Mouse (Mus musculus) skeletal muscle tissue, adult 2 months (tissue): ENCODE data around the gene Camk2g.

Experiments
- DNase-seq: peaks from one replicate; pipeline ENCODE4 v3.0.0-alpha.2; 2012; ENCODE audit warnings: low read depth, low spot score

Gene Camk2g

GRCm38 (mm10) chr14:20785231-20785630 is 8.7 kb downstream of the Camk2g start:
- DNase-seq = no peak

- DNase-seq = no peak
These were observed 9.2 kb downstream of the Camk2g start for GRCm38 (mm10) chr14:20784708-20785107.

- no peak for DNase-seq
These were observed 10.4 kb downstream of the Camk2g start for GRCm38 (mm10) chr14:20783526-20783925.

GRCm38 (mm10) chr14:20782860-20783259 is 11.0 kb downstream of the Camk2g start:
- no peak for DNase-seq

- DNase-seq = no peak
These were observed 13.7 kb downstream of the Camk2g start for GRCm38 (mm10) chr14:20780217-20780616.

- DNase-seq = no peak
These were observed 15.4 kb downstream of the Camk2g start for GRCm38 (mm10) chr14:20778496-20778895.

- no peak for DNase-seq
These were observed 18.2 kb downstream of the Camk2g start for GRCm38 (mm10) chr14:20775661-20776060.

GRCm38 (mm10) chr14:20773410-20773809 is 20.5 kb downstream of the Camk2g start:
- DNase-seq = peak; percentile 58

- DNase-seq = no peak
These were observed 21.1 kb downstream of the Camk2g start for GRCm38 (mm10) chr14:20772808-20773207.

- DNase-seq = no peak
These were observed 21.9 kb downstream of the Camk2g start for GRCm38 (mm10) chr14:20771941-20772340.

GRCm38 (mm10) chr14:20768581-20768980 is 25.3 kb downstream of the Camk2g start:
- DNase-seq = no peak

- no peak for DNase-seq
These were observed 26.0 kb downstream of the Camk2g start for GRCm38 (mm10) chr14:20767936-20768335.

GRCm38 (mm10) chr14:20765642-20766258 is 28.1 kb downstream of the Camk2g start:
- peak; percentile 80 for DNase-seq

GRCm38 (mm10) chr14:20764942-20765341 is 28.9 kb downstream of the Camk2g start:
- no peak for DNase-seq

- DNase-seq = no peak
These were observed 35.0 kb downstream of the Camk2g start for GRCm38 (mm10) chr14:20758768-20759435.

- no peak for DNase-seq
These were observed 36.4 kb downstream of the Camk2g start for GRCm38 (mm10) chr14:20757370-20757907.

GRCm38 (mm10) chr14:20753792-20754191 is 40.1 kb downstream of the Camk2g start:
- no peak for DNase-seq

GRCm38 (mm10) chr14:20750503-20750902 is 43.4 kb downstream of the Camk2g start:
- DNase-seq = no peak

- no peak for DNase-seq
These were observed 44.3 kb downstream of the Camk2g start for GRCm38 (mm10) chr14:20749494-20750051.

GRCm38 (mm10) chr14:20748388-20748787 is 45.5 kb downstream of the Camk2g start:
- no peak for DNase-seq

GRCm38 (mm10) chr14:20746935-20747334 is 47.0 kb downstream of the Camk2g start:
- no peak for DNase-seq

GRCm38 (mm10) chr14:20743614-20744013 is 50.3 kb downstream of the Camk2g start:
- DNase-seq = no peak

GRCm38 (mm10) chr14:20741301-20741700 is 52.6 kb downstream of the Camk2g start:
- no peak for DNase-seq
